Mouse (Mus musculus) gastrocnemius, adult 2 months (tissue): ENCODE measurements at regions not wholly inside any gene's neighbourhood (a gene's known extent, or its start where the extent isn't known, plus 50 kb on each side); places are given as distances from the start of the nearest gene placed in this dataset.
"Not testable (repeated sequence)": the region's sequence is repeated elsewhere in the genome, so short reads cannot be mapped to it uniquely, and the experiment has no call there.

Experiments used
- DNase-seq: peaks from one replicate; pipeline ENCODE4 v3.0.0; 2022
- H3K27ac ChIP-seq: fragments of 200-600 bp; 2 replicates; pipeline ENCODE4 v1.8.1; 2022; ENCODE audit warnings: mild to moderate bottlenecking
- H3K4me3 ChIP-seq: fragments of 200-600 bp; 2 replicates; pipeline ENCODE4 v1.8.1; 2022; ENCODE audit warnings: mild to moderate bottlenecking, moderate library complexity
- CTCF ChIP-seq: fragments of 200-600 bp; IDR thresholded peaks from 2 replicates; pipeline ENCODE4 v1.8.1; 2022; ENCODE audit warnings: antibody characterized with exemption, mild to moderate bottlenecking, moderate library complexity
- intact Hi-C: fragments of 180-260 bp; cut with DNase I; formaldehyde crosslinking; loops from one replicate; pipeline ENCODE4 v1.15.1; 2025

- no peak for DNase-seq
- Histone ChIP-seq H3K4me3 (no peak overlapping the region), H3K27ac (no peak overlapping the region)
- intact Hi-C loops, result no loop called here
- TF ChIP-seq CTCF, result no peak
Observed at GRCm38 (mm10) chr16:8184781-8185180, 240.2 kb downstream of the Tmem114 start.

- no peak for DNase-seq
- TF ChIP-seq CTCF, result no peak
- intact Hi-C loops, result no loop called here
- H3K27ac ChIP-seq, result no peak overlapping the region
- no peak overlapping the region for H3K4me3 ChIP-seq
Observed at GRCm38 (mm10) chr16:8178946-8179345, 246.0 kb downstream of the Tmem114 start.

GRCm38 (mm10) chr16:8177226-8177625 lies 247.7 kb downstream of the Tmem114 start:
- H3K27ac ChIP-seq, intact Hi-C loops, DNase-seq, H3K4me3 ChIP-seq: not testable (repeated sequence)

- no peak for TF ChIP-seq CTCF
- H3K4me3 ChIP-seq, result no peak overlapping the region
- H3K27ac ChIP-seq, result no peak overlapping the region
- no peak for DNase-seq
- intact Hi-C loops, result no loop called here
Observed at GRCm38 (mm10) chr16:8176126-8176525, 248.8 kb downstream of the Tmem114 start.
